ENCODE assay signal across 18 mouse cellular contexts in the genomic region with DNA sequence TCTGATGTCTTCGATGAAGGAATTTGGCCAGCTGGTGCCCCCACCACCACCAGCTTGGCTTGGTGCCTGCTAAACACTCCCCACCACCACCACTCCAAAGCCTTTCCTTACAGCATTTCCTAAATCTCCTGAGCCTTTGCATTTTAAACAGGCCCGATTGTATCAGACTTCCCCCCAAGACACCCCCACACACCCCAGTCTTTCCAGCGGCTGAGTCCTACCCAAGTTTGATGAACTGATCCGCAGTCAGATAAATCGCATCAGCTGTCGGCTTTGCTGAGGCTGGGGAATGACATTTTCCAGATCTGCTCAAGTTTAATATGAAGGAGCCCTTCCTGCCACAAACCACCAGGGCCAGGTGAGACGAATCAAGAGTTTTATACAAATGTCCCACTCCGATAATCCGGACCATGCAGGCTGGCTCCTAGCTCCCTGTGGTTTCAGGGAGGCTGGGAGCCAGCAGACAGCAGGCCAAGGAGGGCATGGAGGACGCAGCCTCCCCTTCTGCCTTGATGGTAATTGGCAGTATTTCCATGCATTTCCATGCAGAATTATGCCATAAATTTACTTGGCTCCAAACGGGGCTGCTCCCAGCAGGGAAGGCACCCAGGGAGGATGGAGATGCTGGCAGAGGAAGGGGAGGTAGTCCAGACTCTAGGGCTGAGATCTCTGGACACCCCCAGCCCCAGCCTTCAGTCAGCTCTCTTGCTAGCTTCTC.
DNase-seq lines count a peak whose midpoint lies in the region; ATAC-seq and TF ChIP-seq lines count a peak whose summit lies in the region.
"Had no signal": no experiment of that assay in that cellular context is flagged by ENCODE, and none has a peak within 500 bp of the region (broad histone marks: within the 10 kb centered on the region; RNA-seq: fewer than 3 reads in every experiment).

No protein-coding gene starts in this region.

- intact Hi-C loops in heart, postnatal 14 days (cut with DNase I): no loop called here

- H3K9me3 ChIP-seq in forebrain, embryonic 14.5 days (replicated peaks; ENCODE audit: control insufficient read depth, low read length): no peaks in the 10 kb centered on the region
- H3K9me3 ChIP-seq in forebrain, embryonic 11.5 days (ENCODE audit: control insufficient read depth, low read length): no peaks in the 10 kb centered on the region
- H3K9me3 ChIP-seq in stomach, embryonic 14.5 days (ENCODE audit: control insufficient read depth, low read depth, low read length): no peaks in the 10 kb centered on the region
- H3K9me3 ChIP-seq in stomach, postnatal 0 days (ENCODE audit: control insufficient read depth, low read length): no peaks in the 10 kb centered on the region
- H3K9me3 ChIP-seq in midbrain, embryonic 12.5 days: no peaks in the 10 kb centered on the region
- H3K9me3 ChIP-seq: hindbrain, embryonic 15.5 days; liver, embryonic 12.5 days; megakaryocyte, embryonic 14.5 days had no signal

- H3K4me1 ChIP-seq in forebrain, embryonic 14.5 days (ENCODE audit: control insufficient read depth, insufficient read depth, low read length): peaks cover 19% of the 10 kb centered on the region; the same call in 1 of the 2 replicates
- H3K4me1 ChIP-seq in forebrain, embryonic 11.5 days (replicated peaks; ENCODE audit: control insufficient read depth, insufficient read depth, low read length): no peaks in the 10 kb centered on the region
- peaks cover 15% of the 10 kb centered on the region for H3K4me1 ChIP-seq in stomach, embryonic 14.5 days (ENCODE audit: control insufficient read depth, insufficient read depth, low read length)
- H3K4me1 ChIP-seq in stomach, postnatal 0 days (replicated peaks; ENCODE audit: control insufficient read depth, insufficient read depth): no peaks in the 10 kb centered on the region
- H3K4me1 ChIP-seq in midbrain, embryonic 12.5 days: peaks cover 25% of the 10 kb centered on the region

- no peak overlapping the region for H3K4me3 ChIP-seq in forebrain, embryonic 14.5 days (ENCODE audit: low read depth, low read length)
- H3K4me3 ChIP-seq in forebrain, embryonic 11.5 days (ENCODE audit: low read depth, low read length): no peak overlapping the region
- no peak overlapping the region for H3K4me3 ChIP-seq in stomach, embryonic 14.5 days (ENCODE audit: low read depth, low read length)
- H3K4me3 ChIP-seq in stomach, postnatal 0 days (ENCODE audit: low read depth, low read length): no peak overlapping the region
- H3K4me3 ChIP-seq in midbrain, embryonic 12.5 days: no peak overlapping the region
- H3K4me3 ChIP-seq: gastrocnemius, adult 2 months; hindbrain, embryonic 15.5 days; liver, embryonic 12.5 days; megakaryocyte, embryonic 14.5 days; myocyte had no signal

- peak; percentile 54 for DNase-seq in forebrain, embryonic 14.5 days (ENCODE audit: low spot score)
- no peak for DNase-seq in forebrain, embryonic 11.5 days (ENCODE audit: low spot score)
- DNase-seq in stomach, postnatal 0 days (ENCODE audit: low spot score): no peak
- DNase-seq in heart, postnatal 14 days: no peak
- DNase-seq in layer of hippocampus, adult 11-12 months (ENCODE audit: low spot score): no peak
- DNase-seq: adrenal gland, postnatal 36 days; cerebellum, adult 8-10 months; gastrocnemius, adult 2 months; heart, postnatal 10 days; lung, adult 2 months had no signal

- no peak overlapping the region for H3K4me2 ChIP-seq in forebrain, embryonic 14.5 days (ENCODE audit: low read length)
- H3K4me2 ChIP-seq in forebrain, embryonic 11.5 days (ENCODE audit: low read depth, low read length, severe bottlenecking): no peak overlapping the region
- H3K4me2 ChIP-seq in stomach, embryonic 14.5 days (replicated peaks; ENCODE audit: low read depth, low read length): 0 out of 2 replicates have a peak overlapping the region, but pooled peaks have one; percentile 7
- no peak overlapping the region for H3K4me2 ChIP-seq in stomach, postnatal 0 days (replicated peaks; ENCODE audit: low read depth)
- H3K4me2 ChIP-seq in midbrain, embryonic 12.5 days (replicated peaks): no peak overlapping the region
- H3K4me2 ChIP-seq: heart, embryonic 11.5 days; hindbrain, embryonic 15.5 days had no signal

- ATAC-seq in forebrain, embryonic 14.5 days: no peak
- ATAC-seq in forebrain, embryonic 11.5 days (replicated peaks; ENCODE audit: low FRiP score): no peak
- no peak for ATAC-seq in stomach, embryonic 14.5 days (ENCODE audit: insufficient number of reproducible peaks, insufficient read depth, low FRiP score, low read depth)
- no peak for ATAC-seq in stomach, postnatal 0 days (ENCODE audit: low FRiP score, low TSS enrichment)
- no peak for ATAC-seq in midbrain, embryonic 12.5 days (ENCODE audit: low FRiP score, low read depth)
- ATAC-seq: intestine, postnatal 0 days had no signal

- no peak for TF ChIP-seq EP300 in stomach, postnatal 0 days (optimal IDR thresholded peaks at IDR 0.05)

- 60% methylated on average over 11 of the region's 11 CpGs for WGBS in forebrain, embryonic 14.5 days
- WGBS in forebrain, embryonic 11.5 days: 67% methylated on average over 11 of the region's 11 CpGs
- WGBS in stomach, embryonic 14.5 days: 22% methylated on average over 11 of the region's 11 CpGs
- 37% methylated on average over 11 of the region's 11 CpGs for WGBS in stomach, postnatal 0 days
- 62% methylated on average over 11 of the region's 11 CpGs for WGBS in midbrain, embryonic 12.5 days

- no peaks in the 10 kb centered on the region for H3K27me3 ChIP-seq in forebrain, embryonic 14.5 days (replicated peaks; ENCODE audit: control insufficient read depth, insufficient read depth, low read length)
- H3K27me3 ChIP-seq in forebrain, embryonic 11.5 days (ENCODE audit: control insufficient read depth, insufficient read depth, low read length): no peaks in the 10 kb centered on the region
- H3K27me3 ChIP-seq in stomach, embryonic 14.5 days (ENCODE audit: control insufficient read depth, insufficient read depth, low read length): no peaks in the 10 kb centered on the region
- H3K27me3 ChIP-seq in stomach, postnatal 0 days (ENCODE audit: control insufficient read depth, insufficient read depth, low read length): no peaks in the 10 kb centered on the region
- no peaks in the 10 kb centered on the region for H3K27me3 ChIP-seq in midbrain, embryonic 12.5 days
- H3K27me3 ChIP-seq: hindbrain, embryonic 15.5 days had no signal

- peak overlapping the region; percentile 21; the same call in 1 of the 2 replicates for H3K27ac ChIP-seq in forebrain, embryonic 14.5 days (ENCODE audit: low read depth, low read length)
- H3K27ac ChIP-seq in forebrain, embryonic 11.5 days (ENCODE audit: low read depth, low read length): no peak overlapping the region
- H3K27ac ChIP-seq in stomach, embryonic 14.5 days (ENCODE audit: low read length): peak overlapping the region; percentile 33; the same call in 1 of the 2 replicates
- no peak overlapping the region for H3K27ac ChIP-seq in stomach, postnatal 0 days (replicated peaks)
- H3K27ac ChIP-seq in midbrain, embryonic 12.5 days (replicated peaks): peak overlapping the region; percentile 1; the same call in 1 of the 2 replicates
- H3K27ac ChIP-seq: gastrocnemius, adult 2 months; hindbrain, embryonic 15.5 days; liver, embryonic 12.5 days had no signal

- no peak for TF ChIP-seq CTCF in stomach, postnatal 0 days (IDR thresholded peaks at IDR 0.05; ENCODE audit: low read depth)

- no peaks in the 10 kb centered on the region for H3K36me3 ChIP-seq in forebrain, embryonic 14.5 days (ENCODE audit: control insufficient read depth, insufficient read depth, low read length)
- H3K36me3 ChIP-seq in forebrain, embryonic 11.5 days (ENCODE audit: control insufficient read depth, insufficient read depth, low read length): no peaks in the 10 kb centered on the region
- H3K36me3 ChIP-seq in stomach, embryonic 14.5 days (ENCODE audit: control insufficient read depth, insufficient read depth, low read length): no peaks in the 10 kb centered on the region
- no peaks in the 10 kb centered on the region for H3K36me3 ChIP-seq in stomach, postnatal 0 days (ENCODE audit: control insufficient read depth, insufficient read depth, low read length)
- H3K36me3 ChIP-seq in midbrain, embryonic 12.5 days: no peaks in the 10 kb centered on the region
- H3K36me3 ChIP-seq: hindbrain, embryonic 15.5 days; liver, embryonic 12.5 days had no signal

- no peak overlapping the region for H3K9ac ChIP-seq in forebrain, embryonic 14.5 days (ENCODE audit: low read length)
- no peak overlapping the region for H3K9ac ChIP-seq in forebrain, embryonic 11.5 days (ENCODE audit: low read length)
- no peak overlapping the region for H3K9ac ChIP-seq in stomach, embryonic 14.5 days (replicated peaks; ENCODE audit: low read depth, low read length)
- no peak overlapping the region for H3K9ac ChIP-seq in stomach, postnatal 0 days (ENCODE audit: low read length)
- H3K9ac ChIP-seq in midbrain, embryonic 12.5 days (replicated peaks): no peak overlapping the region
- H3K9ac ChIP-seq: hindbrain, embryonic 15.5 days; liver, embryonic 12.5 days had no signal

Comparison
In these comparisons a context has a peak if more than half of its experiments do, and no peak if none do; other contexts are left out.
1. H3K27ac ChIP-seq: peak in forebrain, embryonic 14.5 days (single experiment), stomach, embryonic 14.5 days (single experiment) and midbrain, embryonic 12.5 days (single experiment); none in forebrain, embryonic 11.5 days (single experiment) and stomach, postnatal 0 days (single experiment).